Mouse (Mus musculus): ENCODE data around the gene Hoxa1.

GRCm38 (mm10) chr6:52179690-52180089, 21.6 kb upstream of the Hoxa1 start:
- TF ChIP-seq GATA1 (IDR thresholded peaks at IDR 0.05; ENCODE audit: low read length) (no peak), TAL1 (IDR thresholded peaks at IDR 0.05; ENCODE audit: low read length) (no peak)

Measured in erythroblast, embryonic 14.5 days (primary cell).